Mouse (Mus musculus) thymus, postnatal 0 days (tissue): Measurements from ENCODE around the gene Slc22a21. TPM values are rescaled to one million over a fixed set of nuclear protein-coding genes. Genes with fewer than 3 reads are reported as not detected.

Experiments
- DNase-seq: peaks from one replicate; pipeline ENCODE4 v3.0.0-alpha.2; 2015; ENCODE audit warnings: low spot score
- polyA plus RNA-seq: library from polyadenylated mRNA; unstranded; fragments of >200 nt; fragmentation: Nextera tagmentation; extraction: Ambion mirVana; gene quantifications from 2 replicates; pipeline ENCODE4 v1.2.1, GENCODE M21; 2015

Slc22a21 gene
- polyA plus RNA-seq, 1 experiment from 2014 or later, result 1.1 TPM

GRCm38 (mm10) chr11:53903781-53904533 lies 76.2 kb downstream of the Slc22a21 start:
- no peak for DNase-seq

- no peak for DNase-seq
These were observed 77.4 kb downstream of the Slc22a21 start for GRCm38 (mm10) chr11:53902741-53903140.

GRCm38 (mm10) chr11:53900991-53901390 lies 79.1 kb downstream of the Slc22a21 start:
- no peak for DNase-seq

- DNase-seq, result no peak
These were observed 80.2 kb downstream of the Slc22a21 start for GRCm38 (mm10) chr11:53899981-53900380.

Other genes starting within 250 kb of the Slc22a21 start
- gene Irf1, start 210.3 kb downstream of the Slc22a21 start, polyA plus RNA-seq, result 105 and 114 TPM in 2 replicates
- 0.94 and 1.2 TPM in 2 replicates for gene Gm17334, start 207.1 kb downstream of the Slc22a21 start, polyA plus RNA-seq
- 24.2 and 25.5 TPM in 2 replicates for gene Gm12216, start 121.1 kb downstream of the Slc22a21 start, polyA plus RNA-seq
- gene Slc22a5, start 88.7 kb downstream of the Slc22a21 start, polyA plus RNA-seq, result 12.6 and 12.8 TPM in 2 replicates
- gene Slc22a4, start 47.8 kb upstream of the Slc22a21 start, polyA plus RNA-seq, result 0.46 and 0.54 TPM in 2 replicates
- gene Pdlim4, start 88.7 kb upstream of the Slc22a21 start, polyA plus RNA-seq, result 23.6 and 25.2 TPM in 2 replicates
- 5.1 TPM in 2 replicates for gene P4ha2, start 119.8 kb upstream of the Slc22a21 start, polyA plus RNA-seq